Mouse (Mus musculus) adrenal gland, postnatal 10 days (tissue): ENCODE results near the gene Zfhx3. TPM values are rescaled to one million over a fixed set of nuclear protein-coding genes. Genes with fewer than 3 reads are reported as not detected.

ENCODE experiments used
- DNase-seq: peaks from one replicate; pipeline ENCODE4 v3.0.0; 2021; ENCODE audit warnings: mixed read lengths
- total RNA-seq, 2 experiments: library from RNA; stranded (reverse); gene quantifications; 2 replicates each; pipeline ENCODE4 v1.2.3; 2021

Zfhx3 gene
- total RNA-seq, 2 experiments from 2014 or later = 25.8 to 31.5 TPM

DNA sequence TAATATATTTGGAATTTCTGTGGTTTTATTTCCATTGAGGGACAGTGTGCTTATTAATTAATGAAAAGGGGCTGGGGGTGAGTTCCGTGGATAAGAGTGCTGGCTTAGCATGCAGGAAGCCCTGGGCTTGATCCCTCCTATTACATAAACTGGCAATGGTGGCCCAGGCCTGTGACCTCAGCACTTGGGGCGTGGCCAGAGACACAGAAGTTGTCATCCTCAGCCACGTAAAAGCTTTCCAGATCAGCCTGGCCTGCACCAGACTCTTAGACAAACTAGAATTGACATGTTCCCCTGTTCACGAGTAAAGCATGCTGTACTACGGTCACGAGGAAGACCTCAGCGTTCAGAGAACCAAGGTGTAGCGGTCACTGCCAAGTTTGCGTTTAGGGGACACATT lies 808.4 kb downstream of the Zfhx3 start:
- no peak for DNase-seq

DNA sequence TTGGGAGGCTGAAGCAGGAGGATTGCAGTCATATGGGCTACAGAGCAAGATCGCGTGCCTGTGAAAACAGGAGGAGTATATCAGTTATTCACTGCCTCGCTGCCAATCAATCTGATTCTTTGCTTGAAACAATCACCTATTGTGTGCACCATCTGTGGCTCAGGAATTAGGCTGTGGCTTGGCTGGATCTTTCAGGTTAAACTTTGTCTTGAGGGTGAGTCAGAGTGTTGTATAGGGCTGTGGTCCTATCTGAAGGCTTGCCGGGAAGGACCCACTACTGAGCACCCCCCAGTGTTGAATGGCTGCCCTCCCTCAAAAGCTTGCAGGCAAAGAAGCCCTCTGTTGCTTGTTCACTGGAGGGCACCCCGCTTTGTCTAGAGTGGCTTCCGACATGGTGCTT lies 812.1 kb downstream of the Zfhx3 start:
- DNase-seq = no peak

DNA sequence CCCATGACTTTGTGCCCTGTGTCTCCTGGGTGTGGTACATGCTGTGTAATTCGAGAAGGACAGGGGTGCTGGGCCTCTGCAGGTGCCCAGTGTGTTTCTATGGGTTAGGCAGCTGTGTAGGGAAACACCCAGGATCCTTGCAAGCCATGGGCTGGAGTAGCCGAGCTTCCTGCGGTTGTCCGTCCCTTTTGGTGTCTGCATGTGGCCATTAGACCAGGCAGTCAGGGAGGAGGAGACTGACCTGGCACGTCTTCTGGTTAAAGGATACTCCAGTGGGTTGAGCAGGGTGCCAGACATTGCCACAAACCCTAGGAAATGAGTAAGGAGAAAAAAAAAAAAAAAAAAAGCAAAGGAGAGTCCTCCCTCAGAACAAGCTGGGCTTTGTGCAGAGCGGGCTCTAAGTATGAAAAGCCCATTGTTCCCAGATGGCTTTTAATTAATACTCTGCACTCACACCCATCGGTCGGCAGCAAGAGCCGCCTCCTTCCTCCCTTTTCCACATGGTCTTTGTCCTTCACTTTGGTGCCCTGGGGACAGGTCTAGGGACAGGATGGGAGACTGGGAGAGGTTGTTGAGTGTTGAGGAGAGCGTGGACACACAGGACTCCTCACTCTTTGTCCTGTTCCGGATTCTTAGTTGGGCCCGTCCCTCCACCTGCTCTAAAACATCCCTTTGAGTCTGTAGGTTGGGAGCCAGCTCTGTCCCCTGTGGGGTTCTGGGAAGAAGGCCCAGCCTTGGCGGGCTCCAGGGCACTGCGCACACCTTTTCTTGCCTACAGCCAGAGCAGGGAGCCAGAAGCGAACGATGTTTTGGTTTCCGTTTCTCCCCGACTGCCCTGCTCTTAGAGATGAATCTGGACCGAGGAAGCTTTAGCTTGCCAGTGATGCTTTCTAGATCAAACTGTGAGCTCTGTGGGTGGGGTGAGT lies 813.2 kb downstream of the Zfhx3 start:
- peak; percentile 61 for DNase-seq

DNA sequence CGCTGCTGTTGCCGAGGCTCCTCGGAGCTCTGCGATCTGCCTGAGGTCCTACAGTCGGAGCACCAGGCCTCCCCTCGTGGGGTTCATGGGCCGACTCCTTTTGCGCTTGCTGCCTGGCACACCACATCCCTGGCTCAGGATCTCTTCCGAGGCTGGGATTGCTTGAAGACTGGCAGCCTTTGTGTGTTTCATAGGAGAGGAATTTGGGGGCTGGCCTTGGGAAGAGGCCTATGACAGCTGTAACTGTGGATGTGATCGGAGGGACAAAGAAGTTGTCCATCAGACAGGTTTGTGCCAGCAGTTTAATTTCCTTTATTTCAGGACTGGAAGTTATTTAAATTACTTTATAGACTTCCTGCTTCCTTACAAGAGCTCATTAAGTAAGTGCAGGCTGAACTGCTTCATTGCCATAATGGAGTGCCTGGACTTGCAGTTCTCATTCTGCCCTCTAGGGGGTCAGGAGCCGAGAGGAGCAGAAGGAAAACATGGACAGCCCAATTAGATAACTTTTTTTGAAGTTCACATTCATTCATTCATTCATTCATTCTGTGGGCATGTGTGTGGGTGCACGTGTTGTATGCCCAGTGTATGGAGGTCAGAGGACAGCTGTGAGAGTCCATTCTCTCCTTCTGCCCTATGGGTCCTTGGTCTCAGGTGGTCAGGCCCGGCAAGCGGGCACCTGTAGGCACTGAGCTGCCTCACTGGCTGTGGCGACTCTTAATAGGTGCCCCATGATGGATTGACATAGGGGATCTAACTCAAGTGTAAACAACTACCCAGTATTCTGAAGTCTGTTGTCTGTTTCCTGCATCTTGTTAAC lies 817.3 kb downstream of the Zfhx3 start:
- peak; percentile 84 for DNase-seq

DNA sequence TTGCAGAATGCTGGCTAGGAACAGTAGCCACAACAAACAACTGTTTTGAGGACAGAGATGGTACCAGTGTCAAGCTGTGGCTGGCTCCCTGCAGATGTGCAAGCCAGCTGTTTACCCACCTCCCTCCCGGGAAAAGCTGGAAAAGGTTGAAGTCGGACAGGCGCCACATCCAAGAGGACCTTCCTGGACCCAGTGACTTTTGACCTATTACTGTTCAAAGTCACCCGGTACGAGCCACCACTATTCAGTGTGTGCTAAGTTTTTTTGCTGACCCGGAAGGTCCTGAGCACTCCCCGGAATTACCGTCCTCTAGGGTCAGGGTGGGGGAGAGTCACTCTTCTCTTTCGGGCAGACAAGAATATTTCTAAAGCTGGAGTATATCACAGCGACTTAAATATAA lies 818.3 kb downstream of the Zfhx3 start:
- DNase-seq = no peak

DNA sequence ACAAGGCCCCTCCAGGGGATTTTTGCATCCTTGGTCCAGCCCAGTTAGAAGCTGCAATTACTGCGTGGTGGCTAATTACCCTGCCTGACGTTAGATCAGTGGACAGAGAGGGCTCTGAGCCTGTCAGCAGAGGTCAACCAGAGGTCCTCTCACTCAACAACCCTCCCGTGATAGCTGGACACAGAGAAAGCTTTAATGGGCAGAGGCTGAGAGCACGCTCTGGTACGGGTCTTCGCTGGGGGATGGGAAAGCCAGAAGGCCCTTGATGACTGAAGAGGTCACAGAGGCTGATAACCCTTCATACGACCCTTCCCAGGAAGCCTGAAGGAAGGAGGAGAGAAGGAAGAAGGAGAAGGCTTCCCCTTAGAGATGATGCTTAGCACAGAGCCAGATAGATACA lies 820.1 kb downstream of the Zfhx3 start:
- no peak for DNase-seq

DNA sequence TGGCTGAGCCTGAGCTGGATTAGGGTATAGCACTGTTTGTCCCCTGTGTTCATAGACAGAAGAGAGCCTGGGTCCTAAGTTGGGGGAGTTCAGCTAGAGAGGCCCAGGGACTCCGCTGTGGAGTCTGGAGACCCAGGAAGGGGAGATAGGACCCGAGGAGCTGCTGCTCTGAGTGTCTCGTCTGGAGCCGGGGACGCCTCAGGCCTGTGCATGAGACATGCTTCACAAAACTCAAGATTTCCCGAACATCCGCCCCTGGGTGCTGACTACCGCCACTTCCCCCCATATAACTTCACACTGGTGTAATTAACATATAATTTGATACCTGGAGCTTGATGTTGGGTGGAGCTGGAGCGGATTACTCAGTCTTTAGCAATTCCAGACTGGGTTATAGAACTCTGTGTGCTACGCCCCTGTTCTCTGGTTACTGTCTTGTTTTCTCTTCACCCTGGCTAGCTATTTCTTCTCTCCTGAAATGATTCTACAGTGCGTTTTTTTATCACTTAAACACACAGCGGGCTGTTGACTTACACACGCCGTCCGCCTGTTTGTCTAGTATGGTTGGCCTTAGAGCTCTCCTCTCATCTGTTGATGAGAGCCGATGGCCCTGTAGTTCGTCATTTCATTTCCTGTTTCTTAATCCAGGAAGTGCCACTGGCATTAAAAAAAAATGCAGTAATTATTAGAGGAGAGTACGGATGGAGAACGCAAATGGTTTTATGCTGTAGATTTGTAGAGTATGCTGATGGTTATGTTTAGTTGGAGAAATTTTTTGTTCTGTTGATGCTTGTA lies 822.2 kb downstream of the Zfhx3 start:
- no peak for DNase-seq

DNA sequence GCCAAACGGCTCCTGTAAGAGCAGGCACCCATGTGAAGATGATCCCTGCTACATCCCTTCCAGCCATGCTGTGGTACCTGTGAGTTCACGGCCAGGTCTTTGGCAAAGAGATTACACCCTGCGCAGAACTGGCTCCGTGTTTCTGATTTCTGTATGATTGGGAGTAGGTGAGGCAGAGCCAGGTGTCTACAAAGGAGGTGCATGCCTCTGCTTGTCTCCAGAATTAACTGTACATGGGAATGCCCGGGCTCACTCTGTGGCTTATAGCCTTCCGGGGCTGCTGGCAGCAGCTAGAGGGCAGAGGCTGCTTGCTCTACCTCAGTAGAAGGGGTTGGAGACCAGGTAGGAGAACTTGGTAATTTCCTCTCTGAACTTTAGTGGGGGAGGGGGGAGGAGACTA lies 823.7 kb downstream of the Zfhx3 start:
- no peak for DNase-seq

DNA sequence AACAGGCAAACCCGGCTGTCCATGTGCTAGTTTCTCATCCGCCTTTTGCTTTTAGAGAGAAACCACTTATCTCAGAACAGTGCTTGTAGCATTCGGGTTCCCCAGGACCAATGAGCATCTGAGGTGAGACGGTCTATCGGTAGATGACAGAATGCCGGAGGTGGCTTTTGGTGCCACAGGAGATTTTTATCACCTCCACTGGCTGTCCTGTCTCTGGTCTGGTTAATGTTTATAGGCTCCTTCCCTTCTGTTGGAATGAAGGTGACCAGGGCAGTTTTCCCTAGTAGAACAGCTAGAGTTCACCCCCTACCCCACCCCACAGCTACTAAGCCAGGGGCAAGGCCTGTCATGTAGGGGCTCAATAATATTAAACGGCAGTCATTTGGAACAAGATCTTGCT lies 825.6 kb downstream of the Zfhx3 start:
- no peak for DNase-seq

DNA sequence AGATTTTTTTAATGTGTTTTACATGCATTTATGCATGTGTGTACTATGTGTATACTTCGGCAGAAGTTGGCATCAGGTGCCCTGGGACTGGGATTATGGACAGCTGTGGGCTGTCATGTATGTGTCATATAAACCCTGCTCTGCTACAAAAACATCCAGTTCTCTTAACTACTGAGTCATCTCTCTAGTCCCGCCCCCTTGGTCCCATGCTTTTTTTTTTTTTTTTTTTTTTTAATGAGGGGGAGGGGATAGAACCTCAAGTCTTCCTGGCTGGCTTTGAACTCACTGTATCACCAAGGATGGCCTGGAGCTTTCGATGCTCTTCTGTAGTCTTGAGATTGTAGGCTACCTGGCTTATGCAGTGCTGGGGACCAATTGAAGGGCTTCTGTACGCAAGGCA lies 827.9 kb downstream of the Zfhx3 start:
- DNase-seq = no peak

DNA sequence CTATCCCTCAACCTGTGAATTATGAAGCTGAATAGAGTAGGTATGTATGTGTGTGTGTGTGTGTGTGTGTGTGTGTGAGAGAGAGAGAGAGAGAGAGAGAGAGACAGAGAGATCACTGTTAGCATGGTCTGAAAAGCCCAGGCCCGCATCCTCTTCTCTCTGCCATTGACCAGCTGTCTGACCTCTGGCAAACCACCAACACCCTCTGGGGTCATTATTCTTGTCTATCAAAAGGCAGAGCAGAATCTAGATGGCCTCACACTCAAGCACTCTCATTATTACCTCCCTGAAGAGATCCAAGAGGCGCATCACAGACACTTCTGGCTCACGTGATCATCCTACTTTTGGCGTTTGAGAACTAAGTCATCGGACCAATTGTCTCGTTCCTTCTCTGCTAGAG lies 831.0 kb downstream of the Zfhx3 start:
- DNase-seq = no peak

DNA sequence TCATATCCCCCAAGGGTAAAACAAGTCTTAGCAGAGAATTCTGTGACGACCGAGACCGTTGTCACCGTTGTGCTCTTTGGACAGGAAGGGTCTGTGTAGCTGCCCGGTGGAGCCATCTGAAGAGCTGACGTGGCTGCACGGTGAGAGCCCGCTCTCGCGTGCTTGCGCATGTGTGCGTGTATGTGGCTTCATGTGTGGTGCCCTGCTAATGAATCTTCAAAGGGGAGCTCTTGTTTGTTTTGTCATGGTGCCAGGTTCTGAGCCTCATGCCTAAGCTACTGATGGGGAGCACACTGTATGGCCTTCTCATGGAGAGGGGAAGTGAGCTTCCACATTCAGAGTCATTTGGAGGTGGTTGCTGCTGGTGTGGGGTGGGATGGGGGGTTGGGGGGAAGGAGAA lies 835.6 kb downstream of the Zfhx3 start:
- peak; percentile 48 for DNase-seq

DNA sequence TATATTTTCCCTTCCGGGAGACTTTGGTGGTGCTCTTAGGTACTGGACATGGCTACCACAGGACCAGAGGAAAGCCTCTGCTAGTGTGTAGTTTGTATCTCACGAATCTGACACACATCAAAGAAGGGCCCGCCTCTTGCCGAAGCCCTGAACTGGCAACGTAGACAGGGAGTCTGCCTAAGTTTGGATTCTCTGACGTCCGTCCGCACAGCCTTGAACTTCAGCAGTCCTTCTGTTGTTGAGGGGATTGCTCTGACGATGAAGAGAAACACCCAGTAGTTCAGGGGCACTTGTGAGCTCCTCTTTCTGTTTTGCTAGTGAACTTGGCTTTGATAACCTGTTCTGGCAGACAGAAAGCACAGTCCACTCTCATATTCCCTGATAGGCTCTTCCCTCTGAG lies 836.1 kb downstream of the Zfhx3 start:
- peak; percentile 76 for DNase-seq

DNA sequence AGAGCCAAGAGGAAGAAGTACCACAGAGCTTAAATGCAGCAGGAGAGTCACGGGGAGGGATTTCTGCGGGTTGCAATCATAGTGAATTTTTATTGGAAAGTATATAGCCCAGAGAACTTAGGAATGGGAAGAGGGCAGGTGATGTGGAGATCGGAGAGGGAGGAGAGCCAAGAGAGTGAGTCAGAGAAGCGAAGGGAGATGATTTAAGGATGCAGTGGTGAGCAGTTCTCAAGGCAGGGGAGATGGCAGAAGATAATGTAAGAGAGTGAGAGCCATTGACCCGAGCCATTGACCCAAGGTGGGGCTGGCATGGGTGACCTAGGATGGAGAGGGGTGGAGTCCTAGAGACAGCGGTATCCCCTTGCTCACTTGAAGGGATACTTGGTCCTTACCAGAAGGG lies 838.3 kb downstream of the Zfhx3 start:
- DNase-seq = no peak

DNA sequence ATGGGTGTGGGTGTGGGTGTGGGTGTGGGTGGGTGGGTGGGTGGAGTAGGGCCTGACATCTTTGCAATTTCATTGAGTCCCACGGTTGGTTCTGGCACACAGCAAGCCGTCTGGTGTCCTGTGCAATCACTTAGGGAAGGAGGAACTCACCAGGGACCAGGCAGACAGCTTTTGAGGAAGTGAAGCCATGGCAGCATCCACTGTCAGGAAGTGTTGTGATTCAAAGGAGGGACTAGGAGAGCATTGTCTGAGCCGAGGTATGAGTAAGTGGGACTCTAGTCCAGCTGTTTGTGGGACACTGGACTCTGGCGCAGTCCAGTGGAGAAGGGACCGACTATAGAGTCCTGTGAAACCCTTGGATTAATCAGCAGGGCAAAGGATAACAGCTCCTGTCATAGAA lies 838.7 kb downstream of the Zfhx3 start:
- no peak for DNase-seq

DNA sequence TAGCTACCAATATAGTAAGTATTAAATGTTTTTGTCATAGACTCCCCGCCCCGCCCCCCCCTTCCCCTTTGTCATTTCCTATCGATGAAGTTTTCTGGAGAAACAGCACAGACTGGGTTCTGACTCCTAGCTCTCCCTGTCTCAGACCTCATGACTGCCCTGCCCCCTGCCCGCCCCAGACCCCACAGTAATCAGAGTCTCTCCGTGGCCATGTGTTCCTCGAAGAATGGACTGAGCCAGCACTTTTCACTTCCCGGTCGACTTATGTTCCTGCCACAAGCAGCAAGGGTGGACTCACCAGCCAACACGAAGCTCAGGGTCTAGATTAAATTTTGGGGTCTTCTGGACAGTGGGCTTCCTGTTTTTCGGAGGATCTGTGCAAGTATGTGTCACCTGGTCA lies 840.7 kb downstream of the Zfhx3 start:
- DNase-seq = no peak

DNA sequence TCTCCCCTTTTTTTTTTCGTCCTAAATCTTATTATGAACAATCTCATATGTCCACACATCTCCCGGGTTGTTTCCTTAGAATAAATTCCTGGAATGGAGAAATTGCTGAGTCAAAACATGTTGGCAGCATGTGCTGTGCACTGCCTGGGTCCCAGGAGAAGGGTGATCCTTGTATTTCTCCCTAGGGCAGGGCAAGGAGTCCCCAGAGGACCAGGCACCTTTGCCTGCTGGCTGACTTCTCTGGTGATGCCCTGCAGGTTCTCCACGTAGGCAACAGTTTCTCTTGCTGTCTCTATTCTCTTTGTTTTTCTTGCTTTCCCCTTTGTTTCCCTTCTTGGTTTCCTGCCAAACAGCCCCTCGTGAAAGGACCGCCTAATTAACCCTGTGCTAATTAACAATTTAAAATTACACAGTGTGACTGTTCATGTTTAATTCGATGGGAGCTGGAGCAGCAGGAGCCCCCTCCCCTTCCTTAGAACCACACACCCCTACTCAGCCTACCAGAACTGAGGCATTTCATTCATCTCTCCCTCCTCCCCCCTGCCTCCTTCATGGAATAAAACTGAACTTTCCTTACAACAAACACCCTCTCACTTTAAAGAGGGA lies 845.8 kb downstream of the Zfhx3 start:
- DNase-seq = no peak

DNA sequence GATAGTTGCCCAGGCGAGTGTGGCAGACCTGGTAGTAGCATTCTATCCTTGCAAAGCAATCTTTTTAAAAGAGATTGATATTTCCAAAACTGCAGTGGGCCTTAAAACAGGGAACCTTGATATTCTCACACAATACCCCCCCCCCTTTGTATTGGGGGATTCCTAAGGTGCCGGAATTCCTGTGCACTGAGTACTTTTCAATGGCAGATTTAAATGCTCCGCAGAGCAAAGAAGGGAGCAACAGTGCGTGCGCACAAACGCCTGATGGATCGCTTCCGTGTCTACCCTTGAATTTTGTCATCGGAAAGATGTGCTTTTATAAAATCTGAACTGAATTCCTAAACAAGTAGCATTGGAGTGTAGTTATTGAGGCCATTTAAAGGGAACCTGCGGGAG lies 846.3 kb downstream of the Zfhx3 start:
- no peak for DNase-seq

DNA sequence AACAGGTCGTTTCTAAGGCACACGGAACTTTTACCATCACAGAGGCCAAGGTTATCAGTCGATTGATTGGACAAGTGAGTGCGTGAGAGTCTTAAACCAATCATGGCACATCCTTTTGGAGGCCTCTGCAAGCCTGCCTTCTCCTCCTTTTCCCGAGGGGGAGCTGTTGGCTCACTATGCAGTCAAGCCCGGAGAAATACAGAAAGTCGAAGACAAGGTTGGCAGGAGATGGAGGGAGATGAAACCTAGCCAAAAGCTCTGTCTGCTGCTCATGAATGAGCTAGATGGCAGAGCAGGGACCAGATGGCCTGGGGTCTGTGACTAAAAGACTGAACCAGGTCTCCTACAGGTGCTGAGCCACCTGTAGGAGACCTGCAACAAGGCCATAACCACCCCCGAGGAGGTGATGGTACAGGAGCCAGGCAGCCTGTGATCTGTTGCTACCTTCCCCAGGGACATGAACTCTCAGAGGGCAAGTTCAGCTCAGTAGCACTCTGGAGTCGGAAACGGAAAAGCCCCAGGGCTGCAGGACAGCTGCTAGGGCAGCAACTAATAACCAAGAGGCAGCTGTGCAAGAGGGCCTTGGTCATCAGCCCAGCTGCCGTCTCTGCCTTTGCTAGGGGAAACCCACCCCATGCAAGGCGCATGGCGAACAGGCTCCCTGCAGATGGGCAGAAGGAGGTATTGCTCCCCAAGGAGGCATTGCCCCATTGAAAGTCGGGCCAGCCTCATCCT lies 848.3 kb downstream of the Zfhx3 start:
- peak; percentile 79 for DNase-seq

DNA sequence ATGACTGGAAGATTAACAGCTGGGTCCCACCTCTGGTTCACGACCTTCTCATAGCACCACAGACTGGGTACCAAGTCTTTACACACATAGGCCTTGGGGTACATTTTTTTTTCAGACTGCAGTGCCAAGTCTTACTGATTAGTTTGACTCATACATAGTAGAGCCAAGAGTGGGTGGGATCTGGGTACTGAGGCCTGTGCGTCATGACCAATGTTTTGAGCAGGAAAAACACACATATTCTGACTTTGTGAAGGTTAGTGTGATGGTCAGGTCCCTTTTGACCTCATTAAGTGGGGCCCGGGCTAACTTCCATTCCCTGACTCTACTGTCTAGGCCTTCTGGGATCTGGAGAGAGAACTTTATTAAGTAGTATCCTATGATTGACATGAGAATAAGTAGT lies 853.6 kb downstream of the Zfhx3 start:
- DNase-seq = peak; percentile 51

DNA sequence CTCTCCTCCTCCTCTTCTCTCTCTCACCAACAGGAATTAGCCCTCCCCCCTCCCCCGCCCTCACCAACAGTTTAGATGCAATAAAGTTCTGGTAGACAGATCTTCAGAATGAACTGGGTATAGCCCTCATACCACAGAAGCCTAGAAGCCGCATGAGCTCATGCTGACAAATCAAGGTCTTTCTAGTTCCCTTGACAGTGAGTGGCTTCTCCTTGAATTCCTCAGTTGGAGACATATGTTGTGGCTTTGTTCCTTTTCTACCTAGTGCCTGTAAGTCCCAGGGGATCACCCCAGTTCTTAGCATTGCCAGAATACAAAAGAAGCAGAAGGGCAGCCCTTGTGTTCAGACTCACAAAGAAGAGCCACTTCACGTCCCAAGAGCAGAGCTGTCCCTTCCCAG lies 854.4 kb downstream of the Zfhx3 start:
- no peak for DNase-seq

DNA sequence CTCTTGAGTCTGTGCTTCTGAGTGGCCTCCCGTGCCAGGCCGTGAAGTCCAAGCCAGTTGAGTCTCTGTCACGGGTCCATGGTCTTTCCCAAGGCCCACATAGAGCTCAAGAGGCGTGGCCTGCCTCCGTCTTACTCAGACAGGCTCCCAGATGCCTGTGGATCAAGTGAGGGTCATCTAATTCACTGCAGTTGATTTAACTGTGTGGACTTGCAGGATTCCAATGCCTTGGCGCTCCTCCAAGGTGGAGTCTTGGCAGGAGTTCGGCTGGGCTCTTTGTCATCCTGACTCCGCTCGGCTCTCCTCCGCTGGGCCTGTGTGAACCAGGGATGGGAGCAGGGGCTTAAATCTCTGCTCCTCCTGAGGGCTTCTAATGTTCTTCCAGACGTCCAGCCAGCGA lies 855.6 kb downstream of the Zfhx3 start:
- DNase-seq = peak; percentile 96
